Mouse (Mus musculus): Measurements from ENCODE around the gene Olfr974. TPM values are rescaled to one million over a fixed set of nuclear protein-coding genes. Genes with fewer than 3 reads are reported as not detected.
"Not testable (repeated sequence)": the region's sequence is repeated elsewhere in the genome, so short reads cannot be mapped to it uniquely, and the experiment has no call there.

The Olfr974 gene
- polyA plus RNA-seq (2015; fragmentation: Nextera tagmentation; extraction: Ambion mirVana), result not detected in 2 replicates

GRCm38 (mm10) chr9:39937201-39937600 is at the start of gene Olfr974:
Gene Olfr974, plus strand, starts transcription at chr9:39937501.
- Histone ChIP-seq H3K9ac (no peak within 1 kb of the TSS), H3K9me3 (replicated peaks) (no peaks in the 10 kb centered on the region), H3K4me1 (no peaks in the 10 kb centered on the region), H3K4me2 (no peak within 1 kb of the TSS), H3K36me3 (ENCODE audit: poor library complexity, severe bottlenecking) (no peaks in the 10 kb centered on the region), H3K27me3 (no peaks in the 10 kb centered on the region), H3K4me3 (no peak within 1 kb of the TSS), H3K27ac (no peak within 1 kb of the TSS)
- no peak for ATAC-seq
- 89% methylated on average over 1 of the region's 1 CpGs for WGBS

- 81% methylated on average over 6 of the region's 6 CpGs for WGBS
- H3K9ac ChIP-seq, result no peak overlapping the region
Observed at GRCm38 (mm10) chr9:39905106-39905505, 32.2 kb upstream of the Olfr974 start.

GRCm38 (mm10) chr9:39907036-39907435 is 30.3 kb upstream of the Olfr974 start, which contains the start of gene Olfr229:
Gene Olfr229, plus strand, starts transcription at chr9:39907336.
- Histone ChIP-seq H3K9me3 (replicated peaks) (no peaks in the 10 kb centered on the region), H3K27me3 (no peaks in the 10 kb centered on the region), H3K4me1 (no peaks in the 10 kb centered on the region), H3K4me2 (no peak within 1 kb of the TSS), H3K27ac (no peak within 1 kb of the TSS), H3K36me3 (ENCODE audit: poor library complexity, severe bottlenecking) (no peaks in the 10 kb centered on the region), H3K9ac (no peak within 1 kb of the TSS), H3K4me3 (no peak within 1 kb of the TSS)
- ATAC-seq, result no peak
- WGBS, result 71% methylated on average over 2 of the region's 2 CpGs

More at GRCm38 (mm10) chr9:39905106-39905505, 32.2 kb upstream of the Olfr974 start:
- no peaks in the 10 kb centered on the region for H3K27me3 ChIP-seq
- H3K27ac ChIP-seq, result no peak overlapping the region
- no peaks in the 10 kb centered on the region for H3K36me3 ChIP-seq (ENCODE audit: poor library complexity, severe bottlenecking)
- H3K4me3 ChIP-seq, result no peak overlapping the region
- H3K4me1 ChIP-seq, result no peaks in the 10 kb centered on the region
- no peak for ATAC-seq
- H3K4me2 ChIP-seq, result no peak overlapping the region
- H3K9me3 ChIP-seq (replicated peaks), result no peaks in the 10 kb centered on the region

GRCm38 (mm10) chr9:39909939-39910338 is 27.4 kb upstream of the Olfr974 start:
- H3K36me3 ChIP-seq (ENCODE audit: poor library complexity, severe bottlenecking), result no peaks in the 10 kb centered on the region
- no peaks in the 10 kb centered on the region for H3K9me3 ChIP-seq (replicated peaks)
- no peak overlapping the region for H3K4me2 ChIP-seq
- H3K27ac ChIP-seq, result no peak overlapping the region
- no peak for ATAC-seq
- WGBS, result 90% methylated on average over 3 of the region's 3 CpGs
- H3K27me3 ChIP-seq, result no peaks in the 10 kb centered on the region
- no peak overlapping the region for H3K4me3 ChIP-seq
- H3K4me1 ChIP-seq, result no peaks in the 10 kb centered on the region
- H3K9ac ChIP-seq, result no peak overlapping the region

GRCm38 (mm10) chr9:39927975-39928836 is 9.1 kb upstream of the Olfr974 start:
- not testable (repeated sequence) for H3K4me1 ChIP-seq; H3K4me2 ChIP-seq; H3K27me3 ChIP-seq; H3K27ac ChIP-seq; H3K4me3 ChIP-seq; H3K36me3 ChIP-seq (ENCODE audit: poor library complexity, severe bottlenecking); H3K9ac ChIP-seq; H3K9me3 ChIP-seq (replicated peaks)
- ATAC-seq, result peak; percentile 93
- WGBS, result no CpG with 5 or more reads among the region's 4 CpGs

- not testable (repeated sequence) for H3K27me3 ChIP-seq; H3K36me3 ChIP-seq (ENCODE audit: poor library complexity, severe bottlenecking); H3K9ac ChIP-seq; H3K4me3 ChIP-seq; H3K9me3 ChIP-seq (replicated peaks); H3K27ac ChIP-seq; H3K4me2 ChIP-seq; H3K4me1 ChIP-seq
- ATAC-seq, result peak; percentile 38; the same call in 1 of the 2 replicates
- 53% methylated on average over 1 of the region's 1 CpGs for WGBS
Observed at GRCm38 (mm10) chr9:39928837-39929236, 8.5 kb upstream of the Olfr974 start.

- Histone ChIP-seq H3K27me3 (no peaks in the 10 kb centered on the region), H3K27ac (no peak within 1 kb of the TSS), H3K4me2 (no peak within 1 kb of the TSS), H3K4me3 (no peak within 1 kb of the TSS), H3K9ac (no peak within 1 kb of the TSS), H3K36me3 (ENCODE audit: poor library complexity, severe bottlenecking) (no peaks in the 10 kb centered on the region), H3K4me1 (no peaks in the 10 kb centered on the region), H3K9me3 (replicated peaks) (no peaks in the 10 kb centered on the region)
- WGBS, result 61% methylated on average over 1 of the region's 1 CpGs
- no peak for ATAC-seq
Observed at GRCm38 (mm10) chr9:39951946-39952345, 14.6 kb downstream of the Olfr974 start, which contains the start of gene Olfr975. Gene Olfr975, minus strand, starts transcription at chr9:39952046.

GRCm38 (mm10) chr9:39961033-39961432 is 23.7 kb downstream of the Olfr974 start, which contains the start of gene Olfr976:
Gene Olfr976, minus strand, starts transcription at chr9:39961133.
- H3K27me3 ChIP-seq, result not testable (repeated sequence)

GRCm38 (mm10) chr9:39976581-39977145 is 39.4 kb downstream of the Olfr974 start:
- H3K4me1 ChIP-seq; H3K4me2 ChIP-seq; H3K27me3 ChIP-seq; H3K9ac ChIP-seq; H3K27ac ChIP-seq; ATAC-seq; H3K36me3 ChIP-seq (ENCODE audit: poor library complexity, severe bottlenecking); H3K4me3 ChIP-seq; H3K9me3 ChIP-seq (replicated peaks): not testable (repeated sequence)
- WGBS, result 91% methylated on average over 1 of the region's 1 CpGs

More at GRCm38 (mm10) chr9:39961033-39961432, 23.7 kb downstream of the Olfr974 start, which contains the start of gene Olfr976:
- H3K36me3 ChIP-seq (ENCODE audit: poor library complexity, severe bottlenecking); H3K4me1 ChIP-seq; H3K9ac ChIP-seq; H3K9me3 ChIP-seq (replicated peaks); H3K4me2 ChIP-seq; ATAC-seq; H3K4me3 ChIP-seq; H3K27ac ChIP-seq: not testable (repeated sequence)
- 86% methylated on average over 8 of the region's 9 CpGs for WGBS

GRCm38 (mm10) chr9:39991813-39992212 is 54.5 kb downstream of the Olfr974 start, which contains the start of gene Olfr978:
Gene Olfr978, plus strand, starts transcription at chr9:39992113.
- 83% methylated on average over 2 of the region's 2 CpGs for WGBS
- no peak within 1 kb of the TSS for H3K9ac ChIP-seq
- no peak within 1 kb of the TSS for H3K4me2 ChIP-seq
- ATAC-seq, result no peak
- H3K36me3 ChIP-seq (ENCODE audit: poor library complexity, severe bottlenecking), result no peaks in the 10 kb centered on the region
- H3K4me3 ChIP-seq, result no peak within 1 kb of the TSS
- H3K27me3 ChIP-seq, result no peaks in the 10 kb centered on the region
- no peaks in the 10 kb centered on the region for H3K4me1 ChIP-seq
- H3K9me3 ChIP-seq (replicated peaks), result no peaks in the 10 kb centered on the region
- no peak within 1 kb of the TSS for H3K27ac ChIP-seq

Measured in forebrain, embryonic 13.5 days (tissue).